Mouse (Mus musculus) lung, postnatal 0 days (tissue): Measurements from ENCODE around the gene Bex6.

Experiments used
- CTCF ChIP-seq: IDR thresholded peaks from 2 replicates; pipeline ENCODE4 v1.5.1; 2016; ENCODE audit warnings: antibody characterized with exemption, mild to moderate bottlenecking
- EP300 ChIP-seq: IDR thresholded peaks from 2 replicates; pipeline ENCODE4 v1.6.1; 2016; ENCODE audit warnings: antibody characterized with exemption, mild to moderate bottlenecking, control low read depth

DNA sequence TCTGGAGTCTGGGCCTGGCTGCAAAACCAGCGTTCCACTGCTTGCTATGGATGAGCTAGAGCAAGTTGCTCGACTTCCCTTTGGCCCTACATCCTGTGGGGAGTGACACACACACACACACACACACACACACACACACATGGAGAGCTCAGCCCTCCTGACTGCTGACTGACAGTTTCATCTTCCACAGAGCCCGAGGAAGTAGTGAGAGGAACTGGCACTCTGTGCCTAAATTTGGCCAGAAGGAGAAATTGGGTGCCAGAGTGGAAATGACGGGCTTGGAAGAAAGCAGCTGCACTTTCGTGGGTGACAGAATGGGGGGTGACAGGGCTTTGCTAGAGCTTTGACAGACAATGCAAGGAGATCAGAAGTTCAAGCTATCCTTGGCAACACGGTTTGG is 9.5 kb downstream of the Bex6 start:
- TF ChIP-seq EP300: no peak
- no peak for TF ChIP-seq CTCF
